Mouse (Mus musculus): ENCODE measurements around the gene Arhgap45.

Gene Arhgap45

DNA sequence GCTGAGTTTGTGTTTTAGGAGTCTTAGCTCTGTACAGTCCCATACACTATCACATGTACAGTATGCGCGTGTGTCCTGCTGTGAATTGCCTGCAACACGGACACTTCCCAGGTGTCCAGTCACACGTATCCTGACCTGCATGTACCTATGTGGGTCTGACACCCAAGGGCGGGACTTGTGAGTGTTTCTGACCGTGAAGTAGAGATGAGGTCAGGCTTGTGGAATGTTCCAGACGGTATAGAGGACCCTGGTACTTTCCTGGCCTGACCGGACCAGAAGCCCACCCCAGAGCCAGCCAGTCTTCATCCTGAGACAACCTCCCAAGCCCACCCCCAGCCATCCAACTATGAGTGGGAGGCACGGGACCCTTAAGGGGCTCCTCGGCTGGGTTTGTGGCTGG, 870 bp upstream of the Arhgap45 start:
- DNase-seq (ENCODE audit: low read depth, low spot score) = no peak

GRCm38 (mm10) chr10:80016931-80017330, 478 bp downstream of the Arhgap45 start:
- DNase-seq (ENCODE audit: low read depth, low spot score) = no peak

DNA sequence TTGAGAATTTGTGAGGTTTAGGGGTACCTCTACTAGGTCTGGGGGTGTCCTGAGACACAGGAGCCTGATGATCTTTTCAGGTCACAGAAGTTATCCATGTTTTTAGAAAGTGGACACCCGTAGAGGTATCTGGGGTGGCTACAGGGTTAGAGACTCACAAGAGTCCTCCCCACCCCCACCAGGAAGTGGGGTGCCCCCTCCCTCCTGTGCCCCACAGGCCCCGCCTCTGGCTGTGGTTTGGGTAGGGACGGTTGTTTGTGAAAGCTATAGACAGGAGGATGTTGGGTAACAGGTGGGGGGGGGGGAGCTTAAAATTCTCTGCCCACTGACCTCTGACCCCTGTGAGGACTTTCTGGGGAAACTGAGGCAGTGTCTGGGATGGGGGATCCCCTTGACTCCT, 908 bp downstream of the Arhgap45 start:
- no peak for DNase-seq (ENCODE audit: low read depth, low spot score)

GRCm38 (mm10) chr10:80017771-80018170, 1.3 kb downstream of the Arhgap45 start:
- no peak for DNase-seq (ENCODE audit: low read depth, low spot score)

GRCm38 (mm10) chr10:80018739-80019297, 2.4 kb downstream of the Arhgap45 start:
- DNase-seq (ENCODE audit: low read depth, low spot score) = no peak

DNA sequence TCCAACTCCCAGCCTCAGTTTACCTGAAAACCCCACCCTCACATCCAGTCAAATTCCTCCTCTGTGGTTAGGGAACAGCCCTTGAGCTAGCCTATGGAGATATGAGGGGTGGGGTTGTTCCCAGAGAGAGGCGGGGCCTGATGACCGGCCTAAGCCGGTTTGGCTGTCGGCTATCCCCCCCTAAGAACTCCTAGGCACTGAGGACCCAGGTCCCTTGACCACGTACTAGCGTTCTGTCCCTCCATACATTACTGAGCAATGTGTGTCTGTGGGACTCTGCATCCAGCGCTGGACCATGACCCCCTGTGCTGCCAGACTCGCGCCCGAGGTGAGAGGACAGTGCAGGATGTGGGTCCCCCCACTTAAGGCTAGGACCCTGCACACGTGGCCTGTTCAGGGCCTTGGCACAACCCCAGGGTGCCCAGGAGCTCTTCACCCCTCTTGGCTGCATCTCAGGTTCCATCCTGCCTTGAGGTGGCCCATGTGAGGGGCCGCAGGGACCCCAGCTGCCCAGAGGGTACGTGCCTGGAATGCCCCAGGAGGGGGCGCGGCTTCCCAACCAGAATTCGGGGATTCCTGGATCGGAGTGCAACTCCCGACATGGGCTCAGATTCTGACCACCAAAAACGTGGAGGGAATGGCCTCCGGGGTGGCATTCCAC, 3.1 kb downstream of the Arhgap45 start:
- no peak for DNase-seq (ENCODE audit: low read depth, low spot score)

DNA sequence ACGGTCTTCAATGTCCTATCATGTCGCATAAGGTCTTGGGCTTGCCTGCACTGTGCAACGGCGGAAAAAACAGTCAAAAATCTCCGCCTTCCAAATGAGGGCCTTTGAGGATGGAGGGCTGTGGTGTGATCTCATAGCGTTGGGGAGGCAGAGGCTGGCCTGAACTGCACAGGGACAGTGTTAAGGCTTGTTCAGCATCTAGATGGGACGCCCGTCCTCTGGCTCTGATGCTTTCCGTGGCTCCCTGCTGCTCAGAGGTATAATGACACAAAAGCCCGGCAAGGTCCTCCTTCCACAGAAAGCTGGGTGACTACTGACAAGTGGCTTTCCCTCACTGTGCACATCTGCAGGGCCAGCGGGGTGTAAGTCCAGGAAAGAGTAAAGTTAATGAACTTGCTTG, 3.7 kb downstream of the Arhgap45 start:
- no peak for DNase-seq (ENCODE audit: low read depth, low spot score)

DNA sequence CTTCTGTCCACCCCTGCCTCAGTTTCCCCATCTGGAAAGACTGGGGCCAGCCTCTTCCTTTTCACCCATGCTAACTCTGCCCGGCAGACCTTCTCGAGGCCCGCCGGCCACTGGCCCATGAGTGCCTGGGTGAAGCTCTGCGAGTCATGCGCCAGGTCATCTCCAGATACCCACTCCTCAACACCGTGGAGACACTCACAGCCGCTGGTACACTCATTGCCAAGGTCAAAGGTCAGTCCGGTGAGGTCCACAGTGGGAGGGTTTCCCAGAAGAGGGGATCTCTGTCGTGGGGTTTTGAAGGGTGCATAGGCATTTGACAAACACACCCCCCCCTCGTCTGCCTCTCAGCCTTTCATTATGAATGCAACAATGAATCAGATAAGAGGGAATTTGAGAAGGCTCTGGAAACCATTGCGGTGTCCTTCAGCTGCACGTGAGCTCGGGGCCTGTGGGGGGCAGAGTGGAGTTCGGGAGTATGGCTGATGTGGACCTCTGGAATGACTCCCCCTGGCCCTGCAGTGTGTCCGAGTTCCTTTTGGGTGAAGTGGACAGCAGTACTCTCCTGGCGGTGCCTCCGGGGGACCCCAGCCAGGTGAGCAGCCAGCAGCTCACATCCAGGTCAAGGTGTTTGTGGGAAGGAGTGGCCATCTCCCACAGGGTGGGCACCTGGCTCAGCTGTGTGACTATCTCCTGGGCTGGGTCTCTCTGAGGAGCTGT, 4.3 kb downstream of the Arhgap45 start:
- DNase-seq (ENCODE audit: low read depth, low spot score) = no peak

GRCm38 (mm10) chr10:80021320-80021641, 4.8 kb downstream of the Arhgap45 start:
- DNase-seq (ENCODE audit: low read depth, low spot score) = no peak

DNA sequence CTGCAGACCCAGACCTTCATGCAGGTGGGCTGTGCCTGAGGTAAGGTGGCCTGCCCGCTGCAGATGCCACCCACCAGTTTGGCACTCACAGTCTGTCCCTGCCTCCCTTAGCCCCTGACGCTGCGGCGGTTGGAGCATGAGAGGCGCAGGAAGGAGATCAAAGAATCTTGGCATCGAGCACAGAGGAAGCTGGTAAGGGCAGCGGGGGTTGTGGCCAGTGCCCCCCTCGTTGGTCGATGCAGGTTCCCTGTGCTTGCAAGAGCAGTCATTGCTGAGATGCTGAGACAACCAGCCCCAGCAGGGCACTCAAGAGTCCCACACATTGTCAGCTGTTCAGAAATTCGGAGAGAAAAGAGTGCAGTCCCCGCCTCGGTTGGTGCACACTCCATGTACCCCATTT, 5.7 kb downstream of the Arhgap45 start:
- DNase-seq (ENCODE audit: low read depth, low spot score) = no peak

DNA sequence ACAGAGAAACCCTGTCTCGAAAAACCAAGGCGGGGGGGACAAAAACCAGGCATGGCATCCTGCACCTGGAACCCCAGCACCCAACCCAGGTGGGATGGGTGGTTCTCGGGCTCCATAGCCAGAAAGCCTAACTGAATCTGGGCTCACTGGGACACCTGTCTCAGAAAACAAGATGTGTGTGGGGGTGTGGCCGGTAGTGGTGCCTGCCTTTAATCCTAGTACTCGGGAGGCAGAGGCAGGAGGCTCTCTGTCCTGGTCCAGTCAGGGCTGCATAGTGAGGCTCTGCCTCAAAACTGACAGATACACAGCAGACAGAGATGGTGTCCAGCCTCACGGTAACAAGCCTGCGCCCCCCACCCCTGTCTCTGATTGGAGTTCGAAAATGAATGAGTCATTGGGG, 6.4 kb downstream of the Arhgap45 start:
- no peak for DNase-seq (ENCODE audit: low read depth, low spot score)

- DNase-seq (ENCODE audit: low read depth, low spot score) = no peak
Observed at GRCm38 (mm10) chr10:80023758-80024157, 7.3 kb downstream of the Arhgap45 start.

GRCm38 (mm10) chr10:80024229-80025043, 8.0 kb downstream of the Arhgap45 start:
- no peak for DNase-seq (ENCODE audit: low read depth, low spot score)

GRCm38 (mm10) chr10:80025044-80025347, 8.5 kb downstream of the Arhgap45 start:
- DNase-seq (ENCODE audit: low read depth, low spot score) = no peak

- no peak for DNase-seq (ENCODE audit: low read depth, low spot score)
Observed at GRCm38 (mm10) chr10:80025463-80025862, 9.0 kb downstream of the Arhgap45 start.

- no peak for DNase-seq (ENCODE audit: low read depth, low spot score)
Observed at GRCm38 (mm10) chr10:80025889-80026288, 9.4 kb downstream of the Arhgap45 start.

DNA sequence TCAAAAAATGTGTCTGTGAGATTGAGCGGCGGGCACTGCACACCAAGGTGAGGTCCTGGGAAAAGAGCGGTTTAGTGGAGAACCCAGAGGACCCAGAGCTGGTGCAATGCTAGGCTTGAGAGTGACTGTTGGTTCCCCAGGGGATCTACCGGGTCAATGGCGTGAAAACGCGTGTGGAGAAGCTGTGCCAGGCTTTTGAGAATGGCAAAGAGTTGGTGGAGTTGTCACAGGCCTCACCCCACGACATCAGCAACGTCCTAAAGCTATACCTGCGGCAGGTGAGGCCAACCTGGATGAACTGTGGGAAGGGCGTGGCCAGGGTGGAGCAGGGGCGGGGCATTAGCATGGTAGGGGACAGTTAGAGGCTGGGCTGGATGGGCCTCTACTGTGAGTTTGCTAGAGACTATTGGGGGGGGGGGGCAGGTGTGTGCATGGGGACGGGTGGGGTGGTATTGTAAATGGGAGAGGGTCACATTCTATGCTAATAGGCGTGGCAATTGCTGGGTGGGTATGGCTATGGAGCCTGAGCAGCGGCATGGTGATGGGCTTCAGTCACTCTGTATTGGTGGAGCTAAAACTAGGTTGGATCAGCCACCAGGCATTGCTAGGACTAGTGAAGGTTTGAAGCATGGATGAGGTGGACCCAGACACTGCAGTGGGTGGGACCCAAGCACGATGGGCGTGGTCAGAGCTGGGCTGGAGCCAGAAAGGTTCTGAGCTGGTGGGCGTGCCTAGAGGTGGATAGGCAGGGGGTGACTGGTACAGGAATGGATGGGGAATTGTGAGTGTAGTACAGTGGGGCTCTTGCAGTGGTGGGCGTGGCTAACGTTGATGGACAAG, 11.4 kb downstream of the Arhgap45 start:
- no peak for DNase-seq (ENCODE audit: low read depth, low spot score)

GRCm38 (mm10) chr10:80028521-80028846, 12.0 kb downstream of the Arhgap45 start:
- DNase-seq (ENCODE audit: low read depth, low spot score) = no peak

GRCm38 (mm10) chr10:80030191-80030590, 13.7 kb downstream of the Arhgap45 start:
- no peak for DNase-seq (ENCODE audit: low read depth, low spot score)

- DNase-seq (ENCODE audit: low read depth, low spot score) = no peak
Observed at GRCm38 (mm10) chr10:80030736-80031135, 14.3 kb downstream of the Arhgap45 start.

GRCm38 (mm10) chr10:80032799-80033480, 16.5 kb downstream of the Arhgap45 start:
- DNase-seq (ENCODE audit: low read depth, low spot score) = no peak
